Mouse (Mus musculus): ENCODE results near the gene Mthfsl. TPM values are rescaled to one million over a fixed set of nuclear protein-coding genes. Genes with fewer than 3 reads are reported as not detected.
"Not testable (repeated sequence)": the region's sequence is repeated elsewhere in the genome, so short reads cannot be mapped to it uniquely, and the experiment has no call there.

The Mthfsl gene
- polyA plus RNA-seq, 1 experiment from 2014 or later, result 29.6 TPM

GRCm38 (mm10) chr9:88650742-88651141 lies 69.4 kb downstream of the Mthfsl start:
- 91% methylated on average over 11 of the region's 15 CpGs for WGBS
- not testable (repeated sequence) for H3K4me2 ChIP-seq (ENCODE audit: low read depth, severe bottlenecking); H3K27ac ChIP-seq (replicated peaks; ENCODE audit: low read depth, low read length); H3K9me3 ChIP-seq (ENCODE audit: control insufficient read depth, low read length); H3K4me3 ChIP-seq (ENCODE audit: low read depth, low read length); H3K36me3 ChIP-seq (ENCODE audit: control insufficient read depth, insufficient read depth, low read length); H3K4me1 ChIP-seq (ENCODE audit: control insufficient read depth, insufficient read depth, low read length); H3K9ac ChIP-seq (ENCODE audit: low read length); ATAC-seq (ENCODE audit: insufficient number of reproducible peaks, low FRiP score, low TSS enrichment, low read depth); DNase-seq (ENCODE audit: low spot score); H3K27me3 ChIP-seq (ENCODE audit: control insufficient read depth, insufficient read depth, low read length)

Other genes starting within 250 kb of the Mthfsl start
- 138 and 146 TPM in 2 replicates for gene Syncrip, start 237.7 kb downstream of the Mthfsl start, polyA plus RNA-seq (2014; fragmentation: Nextera tagmentation; extraction: Ambion mirVana)
- 9.0 and 10.3 TPM in 2 replicates for gene Zfp949, start 172.3 kb downstream of the Mthfsl start, polyA plus RNA-seq (2014; fragmentation: Nextera tagmentation; extraction: Ambion mirVana)
- gene Trim43a, start 139.4 kb downstream of the Mthfsl start, polyA plus RNA-seq (2014; fragmentation: Nextera tagmentation; extraction: Ambion mirVana), result not detected in 2 replicates
- gene Bcl2a1d, start 11.6 kb upstream of the Mthfsl start, polyA plus RNA-seq (2014; fragmentation: Nextera tagmentation; extraction: Ambion mirVana), result not detected in 2 replicates
- gene Trim43c, start 118.9 kb upstream of the Mthfsl start, polyA plus RNA-seq (2014; fragmentation: Nextera tagmentation; extraction: Ambion mirVana), result 0.13 TPM in 1 of 2 replicates, not detected in the other
- gene Bcl2a1a, start 236.6 kb upstream of the Mthfsl start, polyA plus RNA-seq (2014; fragmentation: Nextera tagmentation; extraction: Ambion mirVana), result not detected in 2 replicates

Measured in limb, embryonic 11.5 days (tissue).